Mouse (Mus musculus) ES-Bruce4 (cell line): ENCODE results near the gene Sde2.

Source experiments
- CTCF ChIP-seq: IDR thresholded peaks from one replicate; pipeline ENCODE4 v1.8.1; 2011; ENCODE audit warnings: low read depth, low read length
- EP300 ChIP-seq: IDR thresholded peaks from 2 replicates; pipeline ENCODE4 v1.6.1; 2011; ENCODE audit warnings: low read depth, low read length; ENCODE audit not compliant: insufficient read depth
- POLR2A ChIP-seq: IDR thresholded peaks from one replicate; pipeline ENCODE4 v1.8.1; 2011; ENCODE audit warnings: low read length; ENCODE audit not compliant: insufficient read depth

- TF ChIP-seq CTCF (no peak), POLR2A (no peak), EP300 (no peak)
Observed at GRCm38 (mm10) chr1:180904815-180905080, 53.8 kb downstream of the Sde2 start.
